Mouse (Mus musculus): ENCODE measurements around the gene Psen2. TPM values are rescaled to one million over a fixed set of nuclear protein-coding genes. Genes with fewer than 3 reads are reported as not detected.

The Psen2 gene
- 15.4 and 15.8 TPM in 2 replicates for polyA plus RNA-seq (2015; fragmentation: Nextera tagmentation; extraction: Ambion mirVana)

DNA sequence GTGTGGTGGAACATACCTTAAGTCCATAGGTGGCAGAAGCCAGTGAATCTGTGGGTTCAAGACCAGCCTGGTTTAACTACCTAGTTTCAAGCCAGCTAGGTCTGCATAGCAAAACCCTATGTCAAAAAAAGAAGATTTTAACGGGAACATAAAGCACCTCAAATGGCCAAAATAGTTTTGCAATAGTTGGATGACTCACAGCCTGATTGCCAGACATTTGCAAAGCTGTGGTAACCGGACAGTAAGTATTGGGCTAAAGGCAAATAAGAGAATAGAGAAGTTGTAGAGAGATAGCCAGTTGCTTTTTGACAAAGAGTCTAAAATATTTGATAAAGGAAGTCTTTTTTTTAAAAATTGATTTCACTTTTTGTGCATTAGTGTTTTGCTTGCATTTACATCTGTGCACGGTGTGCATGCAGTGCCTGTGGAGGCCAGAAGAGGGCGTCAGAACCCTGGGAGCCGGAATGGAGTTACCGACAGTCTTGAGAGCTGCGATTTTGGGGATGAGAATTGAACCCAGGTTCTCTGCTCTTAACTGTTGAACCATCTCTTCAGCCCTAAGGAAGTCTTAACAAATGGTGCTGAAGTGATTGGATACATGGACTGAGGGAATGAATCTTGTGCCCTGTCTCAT lies at the start of gene Psen2:
Gene Psen2 (minus strand): TSS at position 75 of the 634 bp plus-strand sequence.
- Histone ChIP-seq H3K27ac (no peak within 1 kb of the TSS), H3K9me3 (no peaks in the 10 kb centered on the region), H3K36me3 (replicated peaks) (no peaks in the 10 kb centered on the region), H3K4me3 (no peak within 1 kb of the TSS), H3K4me1 (no peaks in the 10 kb centered on the region), H3K9ac (no peak within 1 kb of the TSS), H3K27me3 (replicated peaks) (peaks cover 5% of the 10 kb centered on the region; the same call in 1 of the 2 replicates), H3K4me2 (no peak within 1 kb of the TSS)
- ATAC-seq (replicated peaks): no peak
- WGBS: 21% methylated on average over 7 of the region's 7 CpGs

DNA sequence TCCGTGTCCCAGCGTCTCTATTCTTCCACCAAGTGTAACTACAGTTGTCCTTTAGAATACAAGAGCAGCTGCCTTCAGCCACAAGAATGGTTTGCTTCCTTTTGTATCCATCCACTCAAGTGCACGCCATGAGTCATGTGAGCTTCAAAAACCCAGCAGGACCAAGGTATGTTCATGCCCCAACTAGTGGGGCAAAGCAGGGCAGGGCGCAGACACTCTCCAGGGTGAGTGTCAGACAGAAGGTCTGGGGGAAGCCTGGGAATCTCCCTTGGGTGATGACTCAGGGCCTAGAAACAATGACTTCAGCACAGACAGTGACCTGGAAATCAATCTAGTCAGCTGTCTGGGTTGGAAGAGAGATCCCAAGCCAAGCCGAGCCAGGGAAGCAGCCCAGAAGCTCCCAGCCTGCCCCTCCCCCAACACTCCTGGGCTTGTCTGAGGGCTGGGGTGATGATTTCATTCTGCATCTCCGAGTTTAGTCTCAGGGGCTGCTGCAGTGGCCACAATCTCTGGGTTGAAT lies 49.6 kb upstream of the Psen2 start:
- no peak overlapping the region for H3K4me3 ChIP-seq
- peak; percentile 51; the same call in 1 of the 2 replicates for ATAC-seq (replicated peaks)
- H3K4me2 ChIP-seq: peak overlapping the region; percentile 53
- WGBS: 20% methylated on average over 6 of the region's 6 CpGs
- no peaks in the 10 kb centered on the region for H3K9me3 ChIP-seq
- H3K36me3 ChIP-seq (replicated peaks): no peaks in the 10 kb centered on the region
- H3K9ac ChIP-seq: no peak overlapping the region
- 0 out of 2 replicates have a peak, but pooled peaks cover 2% of the 10 kb centered on the region for H3K27me3 ChIP-seq (replicated peaks)
- H3K27ac ChIP-seq: peak overlapping the region; percentile 69; the same call in 1 of the 2 replicates
- peaks cover 25% of the 10 kb centered on the region for H3K4me1 ChIP-seq

DNA sequence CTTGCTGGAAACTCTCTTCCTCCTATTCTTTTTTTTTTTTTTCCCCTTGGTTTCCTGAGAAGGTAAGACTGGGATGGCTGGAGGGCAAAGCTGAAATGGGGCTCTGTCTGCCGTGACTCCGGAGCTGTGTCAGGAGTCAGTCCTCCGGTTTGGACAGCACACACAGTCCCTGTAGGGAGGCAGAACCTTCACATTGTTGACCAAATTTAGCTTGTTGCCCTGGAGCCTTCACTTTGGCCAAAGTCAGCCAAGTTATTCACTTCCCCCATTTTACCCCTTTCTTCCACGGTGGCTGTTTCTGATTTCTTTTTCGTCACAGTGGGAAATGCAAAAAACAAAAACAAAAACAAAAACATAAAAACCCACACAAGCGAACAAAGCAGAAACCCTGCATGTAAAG lies 49.0 kb upstream of the Psen2 start:
- H3K27ac ChIP-seq: peak overlapping the region; percentile 69; the same call in 1 of the 2 replicates
- ATAC-seq (replicated peaks): no peak
- H3K4me1 ChIP-seq: peaks cover 25% of the 10 kb centered on the region
- H3K27me3 ChIP-seq (replicated peaks): 0 out of 2 replicates have a peak, but pooled peaks cover 2% of the 10 kb centered on the region
- no peaks in the 10 kb centered on the region for H3K36me3 ChIP-seq (replicated peaks)
- WGBS: 51% methylated on average over 6 of the region's 6 CpGs
- no peak overlapping the region for H3K9ac ChIP-seq
- no peak overlapping the region for H3K4me2 ChIP-seq
- no peak overlapping the region for H3K4me3 ChIP-seq
- H3K9me3 ChIP-seq: no peaks in the 10 kb centered on the region

DNA sequence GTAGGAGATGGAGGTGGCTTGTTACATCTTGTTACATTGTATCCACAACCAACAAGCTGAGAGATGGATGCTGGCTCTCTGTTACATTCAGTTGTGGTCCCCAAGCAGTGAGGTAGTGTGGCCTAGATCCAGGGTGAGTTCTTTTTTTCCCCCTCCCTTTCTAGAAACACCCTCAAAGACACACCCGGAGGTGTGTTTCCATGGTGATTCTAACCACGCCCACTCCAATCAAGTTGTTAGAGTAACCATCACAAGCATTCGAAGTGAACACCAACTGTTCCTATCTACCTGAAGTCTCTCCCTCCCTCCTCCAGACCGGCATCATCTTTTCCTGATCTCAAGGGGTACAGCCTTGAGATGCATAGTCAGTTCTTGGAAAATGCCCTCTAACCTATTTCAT lies 45.7 kb upstream of the Psen2 start:
- Histone ChIP-seq H3K9ac (no peak overlapping the region), H3K4me3 (no peak overlapping the region), H3K36me3 (replicated peaks) (no peaks in the 10 kb centered on the region), H3K4me2 (no peak overlapping the region), H3K9me3 (no peaks in the 10 kb centered on the region), H3K4me1 (peaks cover 20% of the 10 kb centered on the region), H3K27me3 (replicated peaks) (0 out of 2 replicates have a peak, but pooled peaks cover 2% of the 10 kb centered on the region), H3K27ac (no peak overlapping the region)
- WGBS: 73% methylated on average over 4 of the region's 4 CpGs
- no peak for ATAC-seq (replicated peaks)

DNA sequence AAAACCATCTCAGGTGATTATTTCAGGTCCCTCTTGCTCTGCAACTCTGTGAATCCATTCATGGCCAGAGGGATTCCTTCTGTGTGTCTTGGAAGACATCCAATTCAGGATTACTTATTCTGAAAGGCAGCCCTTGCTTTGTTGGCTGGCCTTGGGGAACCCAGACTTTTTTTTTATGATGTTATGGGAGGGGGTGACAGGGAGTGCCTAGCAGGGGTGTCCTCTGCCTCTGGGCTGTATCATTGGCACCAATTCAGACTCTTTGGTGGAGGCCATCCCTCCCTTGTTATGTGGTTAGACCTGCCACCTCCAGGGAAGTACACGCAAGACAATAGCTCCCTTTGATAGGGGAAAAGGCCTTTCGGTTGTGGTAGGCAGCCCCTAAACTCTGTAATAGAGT lies 44.4 kb upstream of the Psen2 start:
- Histone ChIP-seq H3K4me2 (no peak overlapping the region), H3K4me3 (no peak overlapping the region), H3K4me1 (peaks cover 7% of the 10 kb centered on the region), H3K27ac (no peak overlapping the region), H3K36me3 (replicated peaks) (no peaks in the 10 kb centered on the region), H3K27me3 (replicated peaks) (0 out of 2 replicates have a peak, but pooled peaks cover 2% of the 10 kb centered on the region), H3K9ac (no peak overlapping the region), H3K9me3 (no peaks in the 10 kb centered on the region)
- ATAC-seq (replicated peaks): no peak
- 49% methylated on average over 2 of the region's 2 CpGs for WGBS

DNA sequence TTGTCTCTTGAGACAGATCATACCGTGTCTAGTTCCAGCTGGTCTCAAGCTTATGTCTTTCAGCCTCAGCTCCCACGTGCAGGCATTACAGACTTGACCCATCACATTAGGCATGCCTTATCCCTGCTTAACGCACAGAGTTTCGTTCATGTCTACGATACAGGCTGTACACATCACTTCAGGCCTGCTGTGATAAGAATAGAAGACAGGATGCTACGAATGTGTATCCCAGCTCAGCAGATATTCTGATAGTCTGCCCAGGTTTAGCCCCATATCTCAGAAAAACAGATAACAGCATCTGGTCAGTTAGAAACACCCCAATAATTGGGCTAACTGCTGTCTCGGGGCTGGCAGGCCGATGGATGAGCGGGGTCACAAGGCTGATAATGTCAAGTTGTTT lies 43.7 kb upstream of the Psen2 start:
- H3K9ac ChIP-seq: no peak overlapping the region
- no peak overlapping the region for H3K4me2 ChIP-seq
- no peaks in the 10 kb centered on the region for H3K36me3 ChIP-seq (replicated peaks)
- H3K27ac ChIP-seq: no peak overlapping the region
- no peak for ATAC-seq (replicated peaks)
- no peak overlapping the region for H3K4me3 ChIP-seq
- no peaks in the 10 kb centered on the region for H3K9me3 ChIP-seq
- H3K27me3 ChIP-seq (replicated peaks): 0 out of 2 replicates have a peak, but pooled peaks cover 2% of the 10 kb centered on the region
- no peaks in the 10 kb centered on the region for H3K4me1 ChIP-seq
- 70% methylated on average over 9 of the region's 9 CpGs for WGBS

DNA sequence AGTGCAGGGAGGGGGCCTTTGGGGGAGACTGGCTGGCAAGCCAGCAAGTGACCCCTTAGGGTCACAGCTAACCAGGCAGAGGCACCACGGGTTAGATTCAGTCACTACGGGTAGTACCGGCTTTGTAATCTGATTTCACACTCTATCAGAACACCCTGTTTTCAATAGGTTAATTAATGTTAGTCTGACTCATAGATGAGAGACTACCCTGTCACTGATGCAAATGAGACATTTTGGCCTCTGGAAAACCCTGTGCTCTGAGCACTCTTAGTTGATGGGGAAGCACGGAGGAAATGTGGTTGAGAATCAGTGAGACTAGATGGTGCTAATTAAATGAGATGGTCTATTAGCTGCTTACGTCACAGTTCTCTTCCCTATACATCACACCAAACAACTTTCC lies 40.4 kb upstream of the Psen2 start:
- Histone ChIP-seq H3K9ac (no peak overlapping the region), H3K4me2 (no peak overlapping the region), H3K36me3 (replicated peaks) (no peaks in the 10 kb centered on the region), H3K27ac (no peak overlapping the region), H3K27me3 (replicated peaks) (no peaks in the 10 kb centered on the region), H3K9me3 (no peaks in the 10 kb centered on the region), H3K4me3 (no peak overlapping the region), H3K4me1 (no peaks in the 10 kb centered on the region)
- no peak for ATAC-seq (replicated peaks)
- WGBS: 45% methylated on average over 5 of the region's 5 CpGs

DNA sequence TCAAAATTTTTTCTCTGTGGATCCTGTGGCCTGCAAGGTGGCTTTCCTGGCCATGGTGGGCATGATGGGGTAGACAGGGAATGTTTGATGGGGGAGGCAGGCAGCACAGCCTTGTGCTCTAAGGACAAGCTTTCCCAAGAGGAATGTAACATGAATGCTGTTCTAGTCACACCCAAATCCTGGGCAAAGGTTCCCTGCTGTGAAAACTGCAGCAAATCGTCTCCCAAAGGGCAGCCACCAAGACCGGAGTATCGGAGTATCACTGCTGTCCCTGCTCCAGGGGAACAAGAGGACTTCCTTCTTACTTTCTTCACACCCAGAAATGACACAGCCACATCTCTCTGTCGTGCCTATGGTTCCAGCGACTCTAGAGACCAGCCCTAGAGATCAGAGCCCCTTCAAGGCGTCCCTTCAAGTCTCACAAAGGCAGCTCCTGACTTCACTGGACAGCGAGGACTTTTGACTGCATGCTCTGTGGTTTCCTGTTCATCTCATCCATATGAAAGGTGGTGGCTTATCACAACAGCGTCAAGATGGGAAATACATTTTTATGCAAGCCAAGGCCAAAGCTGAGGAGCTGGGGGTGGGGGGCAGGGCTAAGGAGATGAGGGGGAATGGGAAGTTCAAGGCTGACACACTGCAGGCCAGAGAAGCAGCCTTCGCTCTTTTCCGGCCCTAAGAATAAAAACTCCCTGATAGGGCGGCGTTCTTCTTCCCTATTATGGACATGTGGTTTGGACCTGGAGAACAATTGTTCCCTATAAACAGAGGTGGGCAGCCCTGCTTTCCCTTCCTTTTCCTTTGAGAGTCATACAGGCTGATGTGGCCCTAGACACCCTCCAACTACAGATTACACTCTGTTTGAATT lies 39.2 kb upstream of the Psen2 start:
- WGBS: 64% methylated on average over 12 of the region's 12 CpGs
- no peaks in the 10 kb centered on the region for H3K36me3 ChIP-seq (replicated peaks)
- no peaks in the 10 kb centered on the region for H3K27me3 ChIP-seq (replicated peaks)
- no peak overlapping the region for H3K4me2 ChIP-seq
- H3K27ac ChIP-seq: no peak overlapping the region
- H3K4me3 ChIP-seq: no peak overlapping the region
- H3K4me1 ChIP-seq: no peaks in the 10 kb centered on the region
- H3K9me3 ChIP-seq: no peaks in the 10 kb centered on the region
- no peak for ATAC-seq (replicated peaks)
- H3K9ac ChIP-seq: no peak overlapping the region

DNA sequence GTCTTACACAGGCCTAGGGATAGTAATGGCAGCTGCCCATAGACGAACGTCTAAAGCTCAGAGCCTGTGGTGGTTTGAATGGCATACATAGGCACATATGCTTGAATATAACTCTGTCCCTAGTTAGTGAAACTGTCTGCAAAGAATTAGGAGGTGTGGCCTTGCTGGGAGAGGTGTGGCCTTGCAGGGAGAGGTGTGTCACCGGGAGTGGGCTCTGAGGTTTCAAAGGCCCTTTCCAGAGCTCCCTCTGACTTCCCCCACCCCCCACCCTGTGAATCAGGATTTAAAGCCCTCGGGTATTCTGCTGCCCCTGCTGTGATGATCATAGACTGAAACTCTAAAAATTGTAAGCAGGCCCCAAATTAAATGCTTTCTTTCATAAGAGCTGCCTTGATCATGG lies 37.8 kb upstream of the Psen2 start:
- no peak for ATAC-seq (replicated peaks)
- Histone ChIP-seq H3K4me2 (no peak overlapping the region), H3K4me3 (no peak overlapping the region), H3K27me3 (replicated peaks) (no peaks in the 10 kb centered on the region), H3K9ac (no peak overlapping the region), H3K27ac (no peak overlapping the region), H3K36me3 (replicated peaks) (no peaks in the 10 kb centered on the region), H3K9me3 (no peaks in the 10 kb centered on the region), H3K4me1 (no peaks in the 10 kb centered on the region)
- WGBS: 51% methylated on average over 4 of the region's 4 CpGs

DNA sequence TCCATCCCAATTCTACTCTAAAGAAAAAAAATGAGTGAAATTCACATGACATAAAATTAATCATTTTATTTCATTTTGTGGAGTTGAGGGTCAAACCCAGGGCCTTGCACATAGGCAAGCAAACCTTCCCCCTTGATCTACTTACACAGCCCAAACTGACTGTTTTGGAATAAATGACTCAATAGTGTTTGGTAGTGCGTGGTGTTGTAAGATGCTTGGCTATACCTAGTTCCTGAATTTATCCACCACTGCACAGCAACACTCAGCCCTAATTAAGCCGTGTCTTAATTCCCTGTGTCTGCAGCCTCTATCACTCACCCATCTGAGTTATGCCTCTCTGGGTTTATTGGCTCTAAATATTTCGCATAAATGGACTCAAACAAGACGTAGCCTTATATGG lies 37.1 kb upstream of the Psen2 start:
- Histone ChIP-seq H3K4me2 (no peak overlapping the region), H3K4me1 (no peaks in the 10 kb centered on the region), H3K27ac (no peak overlapping the region), H3K9me3 (no peaks in the 10 kb centered on the region), H3K27me3 (replicated peaks) (no peaks in the 10 kb centered on the region), H3K36me3 (replicated peaks) (no peaks in the 10 kb centered on the region), H3K9ac (no peak overlapping the region), H3K4me3 (no peak overlapping the region)
- no peak for ATAC-seq (replicated peaks)
- 90% methylated on average over 4 of the region's 4 CpGs for WGBS

DNA sequence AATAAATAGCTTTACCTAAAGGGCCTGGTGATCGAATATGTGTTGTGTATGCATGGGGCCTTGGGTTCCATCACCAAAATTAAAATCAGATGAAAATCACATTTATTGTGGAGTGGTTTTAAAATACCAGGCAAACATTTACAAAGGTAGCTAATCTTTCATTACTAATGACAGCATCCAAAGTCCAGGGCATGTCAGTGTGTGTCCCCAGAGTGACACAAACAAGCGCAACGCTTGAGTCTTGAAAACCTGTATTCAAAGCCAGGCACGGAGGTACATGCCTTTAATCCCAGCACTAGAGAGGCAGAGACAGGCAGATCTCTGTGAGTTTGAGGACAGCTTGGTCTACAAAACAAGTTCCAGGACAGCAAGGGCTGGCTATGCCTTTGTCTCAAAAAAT lies 36.5 kb upstream of the Psen2 start:
- H3K9ac ChIP-seq: no peak overlapping the region
- no peaks in the 10 kb centered on the region for H3K9me3 ChIP-seq
- H3K27ac ChIP-seq: no peak overlapping the region
- 91% methylated on average over 4 of the region's 4 CpGs for WGBS
- H3K4me2 ChIP-seq: no peak overlapping the region
- no peaks in the 10 kb centered on the region for H3K4me1 ChIP-seq
- H3K27me3 ChIP-seq (replicated peaks): no peaks in the 10 kb centered on the region
- no peak for ATAC-seq (replicated peaks)
- no peak overlapping the region for H3K4me3 ChIP-seq
- no peaks in the 10 kb centered on the region for H3K36me3 ChIP-seq (replicated peaks)

DNA sequence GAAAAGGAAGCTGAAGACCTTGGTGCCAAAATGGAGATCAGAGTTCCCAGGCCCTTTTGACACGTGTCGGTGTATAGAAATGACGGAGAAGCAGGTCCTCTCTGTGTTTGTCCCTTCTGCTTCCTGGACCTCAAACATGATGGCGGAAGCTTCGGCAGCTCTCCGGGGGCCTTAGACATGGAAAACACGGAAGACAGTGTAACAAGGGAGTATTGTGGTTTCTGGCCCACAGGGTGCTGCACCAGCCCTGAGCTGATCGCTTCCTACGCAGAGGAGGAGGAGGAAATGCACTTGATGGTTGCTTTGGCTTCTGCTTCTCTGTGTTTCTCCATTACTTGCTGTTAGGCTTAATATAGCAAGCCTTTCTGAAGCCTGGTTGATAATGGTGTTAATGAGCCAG lies 32.9 kb upstream of the Psen2 start:
- WGBS: 88% methylated on average over 9 of the region's 9 CpGs
- no peak overlapping the region for H3K4me2 ChIP-seq
- no peaks in the 10 kb centered on the region for H3K36me3 ChIP-seq (replicated peaks)
- no peak for ATAC-seq (replicated peaks)
- H3K9ac ChIP-seq: no peak overlapping the region
- no peaks in the 10 kb centered on the region for H3K9me3 ChIP-seq
- H3K4me3 ChIP-seq: no peak overlapping the region
- H3K27me3 ChIP-seq (replicated peaks): no peaks in the 10 kb centered on the region
- H3K27ac ChIP-seq: no peak overlapping the region
- no peaks in the 10 kb centered on the region for H3K4me1 ChIP-seq

Measured in midbrain, embryonic 15.5 days (tissue).